Mouse (Mus musculus): ENCODE results near the gene Mrpl38. TPM values are rescaled to one million over a fixed set of nuclear protein-coding genes. Genes with fewer than 3 reads are reported as not detected.
A peak's percentile ranks its signal among the peaks of the same experiment; 100 is the strongest.

Gene Mrpl38
- polyA plus RNA-seq, 1 experiment, result 19.2 TPM

DNA sequence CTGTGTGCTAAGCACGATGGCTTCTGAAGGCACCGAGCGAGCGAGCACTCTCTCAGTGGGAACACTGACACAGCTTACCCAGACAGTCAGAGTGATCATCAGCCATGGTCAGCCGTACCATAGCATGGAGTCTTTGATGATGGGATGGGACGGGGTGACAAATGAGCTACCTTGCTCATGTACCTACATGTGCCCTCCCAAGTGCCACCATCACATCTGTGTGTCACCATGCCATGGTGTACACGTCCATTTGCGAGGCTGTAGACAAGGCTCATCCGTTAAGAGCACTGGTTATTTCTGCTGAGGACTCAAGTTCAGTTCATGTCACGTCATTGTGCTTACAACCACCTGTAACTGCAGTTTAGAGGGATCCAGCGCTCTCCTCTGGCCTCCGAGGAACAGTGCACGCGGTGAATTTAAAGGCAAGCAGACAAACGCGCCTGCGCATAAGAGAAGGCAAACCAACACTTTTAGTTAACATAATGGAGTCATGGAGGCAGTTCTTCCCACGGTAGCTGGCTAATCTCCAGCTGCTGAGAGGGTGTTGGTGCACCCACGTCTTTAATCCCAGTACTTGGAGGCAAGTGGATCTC is 27.0 kb downstream of the Mrpl38 start:
- H3K27ac ChIP-seq (ENCODE audit: insufficient read depth, low read depth, low read length), result peak overlapping the region; percentile 99; the same call in 1 of the 2 replicates
- TF ChIP-seq POLR2A (IDR thresholded peaks at IDR 0.05; ENCODE audit: borderline replicate concordance, low read depth, low read length) (no peak), CTCF (IDR thresholded peaks at IDR 0.05; ENCODE audit: low read depth, low read length) (peak; percentile 8; the same call in 1 of the 2 replicates)
- no peak overlapping the region for H3K4me3 ChIP-seq (ENCODE audit: insufficient read depth, low read length)
- H3K4me1 ChIP-seq (ENCODE audit: control insufficient read depth, insufficient read depth, low read length), result peaks cover 23% of the 10 kb centered on the region

DNA sequence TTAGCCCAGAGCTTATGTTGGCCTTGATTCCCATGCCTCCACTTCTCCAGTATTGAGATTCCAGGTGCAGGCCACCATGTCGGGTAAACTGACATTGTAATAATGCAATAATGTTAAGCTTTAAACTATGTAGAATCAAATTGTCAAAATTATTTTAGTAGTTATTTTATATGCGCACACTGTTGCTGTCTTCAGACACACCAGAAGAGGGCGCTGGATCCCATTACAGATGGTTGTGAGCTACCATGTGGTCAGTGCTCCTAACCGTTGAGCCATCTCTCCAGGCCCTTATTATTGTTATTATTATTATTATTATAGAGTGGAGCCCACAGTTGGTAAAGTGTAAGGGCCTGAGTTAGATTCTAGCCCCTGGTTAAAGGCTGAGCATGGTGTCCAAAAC is 27.6 kb downstream of the Mrpl38 start:
- Histone ChIP-seq H3K4me3 (ENCODE audit: insufficient read depth, low read length) (peak overlapping the region; percentile 90), H3K4me1 (ENCODE audit: control insufficient read depth, insufficient read depth, low read length) (peaks cover 23% of the 10 kb centered on the region), H3K27ac (ENCODE audit: insufficient read depth, low read depth, low read length) (peak overlapping the region; percentile 99)
- TF ChIP-seq CTCF (IDR thresholded peaks at IDR 0.05; ENCODE audit: low read depth, low read length) (peak; percentile 28; the same call in 1 of the 2 replicates), POLR2A (IDR thresholded peaks at IDR 0.05; ENCODE audit: borderline replicate concordance, low read depth, low read length) (no peak)

GRCm38 (mm10) chr11:116110540-116110939 is 28.1 kb downstream of the Mrpl38 start:
- Histone ChIP-seq H3K27ac (ENCODE audit: insufficient read depth, low read depth, low read length) (peak overlapping the region; percentile 99), H3K4me1 (ENCODE audit: control insufficient read depth, insufficient read depth, low read length) (peaks cover 23% of the 10 kb centered on the region), H3K4me3 (ENCODE audit: insufficient read depth, low read length) (peak overlapping the region; percentile 90)
- TF ChIP-seq CTCF (IDR thresholded peaks at IDR 0.05; ENCODE audit: low read depth, low read length), result no peak
- no peak for TF ChIP-seq POLR2A (IDR thresholded peaks at IDR 0.05; ENCODE audit: borderline replicate concordance, low read depth, low read length)

DNA sequence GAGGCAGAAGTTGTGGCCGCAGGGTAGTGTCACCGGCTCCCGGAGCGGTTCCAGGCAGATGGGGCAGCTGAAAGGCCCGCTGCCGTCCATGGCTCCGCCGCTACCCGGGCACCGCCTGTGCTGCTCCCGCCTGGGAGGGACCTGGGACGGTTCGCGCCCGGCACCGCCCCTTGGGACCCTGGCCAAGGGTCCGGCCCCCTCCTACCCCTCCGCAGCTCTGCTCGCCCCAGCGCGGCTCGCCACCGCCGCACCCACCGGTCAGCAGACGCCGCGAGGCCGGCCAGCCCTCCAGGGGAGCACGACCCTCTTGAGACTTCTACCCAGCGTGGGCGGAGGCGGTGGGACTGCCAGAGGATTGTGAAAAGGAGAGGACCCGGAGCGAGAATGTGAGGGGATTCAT is 28.5 kb downstream of the Mrpl38 start:
- TF ChIP-seq CTCF (IDR thresholded peaks at IDR 0.05; ENCODE audit: low read depth, low read length) (no peak), POLR2A (IDR thresholded peaks at IDR 0.05; ENCODE audit: borderline replicate concordance, low read depth, low read length) (no peak)
- peak overlapping the region; percentile 90 for H3K4me3 ChIP-seq (ENCODE audit: insufficient read depth, low read length)
- H3K27ac ChIP-seq (ENCODE audit: insufficient read depth, low read depth, low read length), result peak overlapping the region; percentile 99
- peaks cover 23% of the 10 kb centered on the region for H3K4me1 ChIP-seq (ENCODE audit: control insufficient read depth, insufficient read depth, low read length)

GRCm38 (mm10) chr11:116109441-116110081 is 29.1 kb downstream of the Mrpl38 start:
- Histone ChIP-seq H3K4me3 (ENCODE audit: insufficient read depth, low read length) (peak overlapping the region; percentile 90), H3K27ac (ENCODE audit: insufficient read depth, low read depth, low read length) (peak overlapping the region; percentile 99), H3K4me1 (ENCODE audit: control insufficient read depth, insufficient read depth, low read length) (peaks cover 24% of the 10 kb centered on the region)
- TF ChIP-seq CTCF (IDR thresholded peaks at IDR 0.05; ENCODE audit: low read depth, low read length), result no peak
- no peak for TF ChIP-seq POLR2A (IDR thresholded peaks at IDR 0.05; ENCODE audit: borderline replicate concordance, low read depth, low read length)

DNA sequence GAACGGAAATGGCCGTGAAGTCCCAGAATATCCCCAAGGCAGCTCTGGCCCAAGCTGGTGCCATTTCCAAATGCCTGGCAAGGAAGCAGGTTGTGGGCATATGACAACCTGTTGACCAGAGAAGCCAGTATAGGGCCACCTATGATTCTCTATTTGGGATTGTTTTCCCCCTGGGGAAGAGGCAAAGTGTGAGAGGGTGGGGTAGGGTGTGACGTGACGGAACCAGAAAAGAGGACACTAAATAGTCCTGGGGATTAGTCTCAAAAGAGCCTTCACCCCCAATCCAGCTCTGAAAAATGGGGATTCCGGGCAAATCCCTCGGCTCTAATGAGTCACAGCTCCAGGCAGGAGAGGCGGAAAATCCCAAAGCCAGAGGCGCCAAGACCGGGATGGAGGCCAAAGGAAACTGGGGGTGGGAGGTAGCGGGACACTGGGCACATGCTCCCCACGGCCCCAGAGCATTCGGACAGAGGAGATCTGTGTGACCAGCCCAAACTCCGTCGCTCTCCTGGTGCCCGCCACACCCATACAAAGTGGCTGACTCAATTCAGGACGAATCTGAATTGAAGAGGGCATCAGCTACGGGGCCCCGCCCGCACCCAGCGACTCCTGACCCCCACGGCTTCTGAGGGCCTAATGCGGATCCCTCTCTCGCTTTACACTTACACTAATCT is 30.1 kb downstream of the Mrpl38 start:
- H3K27ac ChIP-seq (ENCODE audit: insufficient read depth, low read depth, low read length), result no peak overlapping the region
- TF ChIP-seq CTCF (IDR thresholded peaks at IDR 0.05; ENCODE audit: low read depth, low read length), result no peak
- TF ChIP-seq POLR2A (IDR thresholded peaks at IDR 0.05; ENCODE audit: borderline replicate concordance, low read depth, low read length), result no peak
- H3K4me3 ChIP-seq (ENCODE audit: insufficient read depth, low read length), result peak overlapping the region; percentile 90
- peaks cover 28% of the 10 kb centered on the region for H3K4me1 ChIP-seq (ENCODE audit: control insufficient read depth, insufficient read depth, low read length)

DNA sequence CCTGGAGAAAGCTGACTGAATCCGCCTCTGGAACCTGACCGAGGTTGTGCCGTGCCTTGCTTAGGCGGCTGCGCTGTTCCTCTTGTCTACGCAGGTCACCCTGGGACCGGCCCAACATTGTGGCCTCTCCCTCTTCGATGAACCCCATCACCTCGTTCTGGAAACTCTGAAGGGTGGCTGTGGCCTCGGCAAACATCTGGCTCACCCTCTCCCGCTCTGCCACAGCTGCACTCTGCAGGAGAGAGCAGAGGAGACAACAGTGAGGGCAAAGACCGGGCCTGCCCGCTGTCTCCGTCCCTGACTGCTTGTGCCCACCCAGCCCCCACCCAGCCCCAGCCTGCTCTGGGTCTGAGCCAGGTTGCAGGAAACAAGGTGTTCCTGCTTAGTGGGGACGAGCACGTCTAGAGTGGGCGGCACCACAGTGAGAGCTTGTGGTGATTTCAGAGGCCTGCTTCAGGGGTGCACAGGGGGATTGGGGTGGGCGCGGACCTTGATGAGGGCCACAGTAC is 30.8 kb downstream of the Mrpl38 start:
- Histone ChIP-seq H3K27ac (ENCODE audit: insufficient read depth, low read depth, low read length) (no peak overlapping the region), H3K4me3 (ENCODE audit: insufficient read depth, low read length) (no peak overlapping the region), H3K4me1 (ENCODE audit: control insufficient read depth, insufficient read depth, low read length) (peaks cover 28% of the 10 kb centered on the region)
- TF ChIP-seq POLR2A (IDR thresholded peaks at IDR 0.05; ENCODE audit: borderline replicate concordance, low read depth, low read length) (no peak), CTCF (IDR thresholded peaks at IDR 0.05; ENCODE audit: low read depth, low read length) (no peak)

DNA sequence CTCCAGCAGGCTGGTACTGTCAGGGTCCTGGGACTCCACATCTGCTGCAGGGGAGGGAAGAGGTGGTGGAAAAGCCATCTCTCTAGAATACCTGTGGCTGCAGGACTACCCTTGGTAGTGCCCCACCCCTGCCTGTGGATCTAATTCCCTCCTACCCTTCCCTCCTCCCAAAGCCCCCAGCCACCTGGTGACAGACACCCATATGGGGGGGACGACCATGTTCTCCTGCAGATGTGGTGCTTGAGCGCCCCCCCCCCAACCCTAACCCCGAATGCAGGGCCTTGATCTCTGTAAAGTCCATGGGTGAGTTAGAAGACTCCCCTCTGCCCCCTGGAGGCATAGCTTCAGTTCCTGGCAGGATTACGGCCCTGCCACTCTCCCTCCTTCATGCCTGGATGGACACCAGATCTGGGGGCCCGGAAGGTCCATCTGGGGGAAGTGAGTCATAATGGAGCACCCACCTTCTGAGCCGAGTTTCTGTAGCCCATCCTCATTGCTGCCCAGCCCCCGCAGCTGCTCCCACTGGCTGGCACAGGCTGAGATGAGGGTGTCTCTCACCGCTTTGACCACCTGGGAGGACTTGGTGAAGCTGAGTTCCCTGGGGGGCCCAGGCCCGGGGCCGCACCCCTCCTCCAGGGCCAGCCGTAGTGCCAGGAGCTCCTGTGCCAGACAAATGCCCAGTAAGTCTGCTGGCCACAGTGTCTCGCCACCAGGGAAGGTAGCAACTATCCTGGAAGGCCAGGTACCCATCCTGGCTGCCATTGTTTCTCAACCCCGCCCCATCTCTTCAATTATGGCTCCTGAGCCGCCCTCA is 31.5 kb downstream of the Mrpl38 start:
- no peak overlapping the region for H3K27ac ChIP-seq (ENCODE audit: insufficient read depth, low read depth, low read length)
- peaks cover 27% of the 10 kb centered on the region for H3K4me1 ChIP-seq (ENCODE audit: control insufficient read depth, insufficient read depth, low read length)
- no peak overlapping the region for H3K4me3 ChIP-seq (ENCODE audit: insufficient read depth, low read length)
- TF ChIP-seq CTCF (IDR thresholded peaks at IDR 0.05; ENCODE audit: low read depth, low read length), result no peak
- TF ChIP-seq POLR2A (IDR thresholded peaks at IDR 0.05; ENCODE audit: borderline replicate concordance, low read depth, low read length), result no peak
